Mouse (Mus musculus) cerebellum, adult 2 months (tissue): Measurements from ENCODE around the gene Ctsj.

Experiments used
- CTCF ChIP-seq: fragments of 200-500 bp; IDR thresholded peaks from 2 replicates; pipeline ENCODE4 v1.5.1; 2011; ENCODE audit warnings: low read depth, mild to moderate bottlenecking, control low read depth, low read length, moderate library complexity, borderline replicate concordance; ENCODE audit not compliant: insufficient read depth
- POLR2A ChIP-seq: fragments of 200-500 bp; IDR thresholded peaks from 2 replicates; pipeline ENCODE4 v1.6.1; 2011; ENCODE audit warnings: low read length, control low read depth, borderline replicate concordance; ENCODE audit not compliant: insufficient read depth

GRCm38 (mm10) chr13:61010171-61010570 is 4.4 kb upstream of the Ctsj start:
- no peak for TF ChIP-seq POLR2A
- no peak for TF ChIP-seq CTCF
